Mouse (Mus musculus): Measurements from ENCODE around the gene Nf2.

The Nf2 gene

DNA sequence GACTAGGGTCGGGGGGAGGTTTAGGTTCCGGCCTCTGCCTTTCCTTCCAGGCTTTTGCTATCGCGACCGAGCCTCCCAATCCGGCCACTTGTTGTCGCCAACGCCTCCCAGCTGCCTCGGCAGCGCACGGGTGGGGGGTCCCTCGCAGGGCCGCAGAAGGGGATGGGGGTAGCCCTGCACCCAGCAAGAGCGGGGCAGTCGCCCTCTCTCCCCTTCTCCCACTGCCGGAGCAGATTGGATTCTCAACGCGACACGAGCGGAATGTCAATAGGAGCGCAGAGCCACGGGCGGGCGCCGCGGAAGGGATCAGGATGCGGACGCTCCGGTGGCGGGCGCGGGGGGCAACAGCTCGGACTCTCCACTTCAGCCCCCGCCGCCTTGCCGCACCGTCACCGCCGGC, 103.4 kb downstream of the Nf2 start:
- DNase-seq (ENCODE audit: low spot score): no peak

GRCm38 (mm10) chr11:4744691-4745090, 104.6 kb downstream of the Nf2 start:
- DNase-seq (ENCODE audit: low spot score): no peak

GRCm38 (mm10) chr11:4740785-4741184, 108.6 kb downstream of the Nf2 start:
- no peak for DNase-seq (ENCODE audit: low spot score)

DNA sequence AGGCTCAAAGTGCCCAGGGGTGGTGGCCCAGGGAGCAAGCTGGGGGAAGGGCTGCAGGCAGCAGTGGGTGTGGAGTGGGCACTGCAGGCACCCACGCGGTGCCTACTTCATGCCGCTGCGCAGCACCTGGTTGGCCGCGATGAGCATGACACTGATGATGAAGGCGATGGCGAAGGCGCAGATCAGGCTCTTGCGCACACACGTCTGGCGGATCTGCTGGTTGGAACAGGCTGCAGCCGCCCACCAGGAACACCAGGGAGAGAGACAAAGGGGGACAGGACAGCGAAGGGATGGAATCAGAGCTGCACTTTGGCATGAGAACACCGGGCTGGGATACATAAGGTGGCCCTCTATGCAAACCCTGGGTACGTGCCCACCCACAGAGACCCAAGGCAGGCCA, 110.6 kb downstream of the Nf2 start:
- no peak for DNase-seq (ENCODE audit: low spot score)

DNA sequence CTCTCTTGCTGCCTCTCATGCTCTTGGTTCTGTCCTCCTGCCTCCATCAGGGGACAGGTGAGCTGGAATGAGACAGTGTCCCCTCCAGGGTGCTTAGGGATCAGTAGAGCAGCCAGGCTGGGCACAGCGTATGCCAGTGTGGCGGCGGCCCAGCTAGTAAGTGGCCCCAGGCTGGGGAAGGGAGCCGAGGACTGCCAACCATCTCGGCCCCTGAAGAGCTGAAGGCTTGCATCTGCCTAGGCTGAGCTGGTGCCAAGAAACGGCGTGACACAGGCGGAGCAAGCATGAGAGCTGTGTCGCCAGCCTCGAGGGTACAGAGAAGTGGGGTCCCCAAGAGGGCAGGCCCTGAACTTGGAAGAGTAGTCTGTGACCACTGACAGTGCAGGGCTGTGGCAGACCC, 111.7 kb downstream of the Nf2 start:
- DNase-seq (ENCODE audit: low spot score): no peak

DNA sequence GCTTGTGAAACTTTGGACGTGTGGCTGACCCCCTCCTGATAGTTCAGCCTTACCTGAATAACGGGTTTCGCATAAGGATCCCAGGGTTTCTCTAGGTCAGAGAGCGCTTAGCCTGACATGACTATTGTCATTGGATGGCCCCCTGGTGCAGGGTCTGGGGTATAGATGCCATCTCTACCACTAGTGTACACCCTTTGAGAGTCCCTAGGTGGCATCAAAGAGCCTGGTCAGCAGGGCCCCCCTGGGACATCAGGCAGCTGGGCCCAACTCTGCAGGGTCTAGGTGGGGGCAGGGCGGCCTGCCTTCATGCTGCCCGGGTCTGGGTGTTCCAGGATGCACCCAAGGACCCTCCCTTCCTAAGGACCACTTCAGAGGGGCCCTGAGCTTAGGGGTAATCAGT, 113.0 kb downstream of the Nf2 start:
- DNase-seq (ENCODE audit: low spot score): no peak

DNA sequence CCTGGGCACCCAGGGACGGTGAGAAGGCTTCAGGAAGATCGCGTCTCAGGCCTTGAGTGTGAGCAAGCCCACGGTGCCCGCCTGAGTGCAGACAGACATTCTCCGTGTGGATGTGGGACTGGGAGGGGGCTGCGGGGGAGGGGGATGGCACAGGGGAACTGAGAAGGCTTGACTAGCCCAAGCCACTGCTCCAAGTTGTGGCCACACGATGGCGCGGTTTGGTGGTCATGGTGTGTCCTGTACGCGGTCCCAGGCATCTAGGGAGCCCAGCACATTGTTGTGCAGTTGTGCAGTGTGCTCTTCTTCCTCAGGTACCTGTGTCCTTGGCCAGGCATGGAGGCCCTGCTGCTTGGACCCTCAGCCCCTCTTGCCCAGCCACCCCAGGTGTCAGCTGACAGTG, 115.2 kb downstream of the Nf2 start:
- no peak for DNase-seq (ENCODE audit: low spot score)

- DNase-seq (ENCODE audit: low spot score): no peak
Measured at GRCm38 (mm10) chr11:4731781-4732180, 117.6 kb downstream of the Nf2 start.

DNA sequence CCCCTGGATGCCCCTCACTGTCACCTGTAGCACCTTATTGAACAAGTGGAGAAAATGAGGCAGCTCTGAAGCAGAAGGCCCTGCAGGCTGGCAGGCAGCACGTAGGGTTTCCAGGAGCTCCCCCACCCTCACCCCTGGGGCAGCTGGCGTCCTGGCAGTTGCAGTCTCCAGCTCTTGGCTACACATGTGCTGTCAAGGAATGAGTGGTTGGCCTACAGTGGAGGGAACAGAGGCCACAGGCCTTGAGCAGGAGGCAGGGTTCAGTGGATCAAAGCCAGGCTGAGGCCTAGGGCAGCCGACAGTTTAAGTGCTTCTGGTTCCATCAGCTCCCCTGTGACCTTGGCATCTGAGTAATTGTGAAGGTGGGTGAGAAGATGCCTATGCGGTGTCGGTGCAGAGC, 118.4 kb downstream of the Nf2 start:
- no peak for DNase-seq (ENCODE audit: low spot score)

GRCm38 (mm10) chr11:4730096-4730495, 119.2 kb downstream of the Nf2 start:
- no peak for DNase-seq (ENCODE audit: low spot score)

DNA sequence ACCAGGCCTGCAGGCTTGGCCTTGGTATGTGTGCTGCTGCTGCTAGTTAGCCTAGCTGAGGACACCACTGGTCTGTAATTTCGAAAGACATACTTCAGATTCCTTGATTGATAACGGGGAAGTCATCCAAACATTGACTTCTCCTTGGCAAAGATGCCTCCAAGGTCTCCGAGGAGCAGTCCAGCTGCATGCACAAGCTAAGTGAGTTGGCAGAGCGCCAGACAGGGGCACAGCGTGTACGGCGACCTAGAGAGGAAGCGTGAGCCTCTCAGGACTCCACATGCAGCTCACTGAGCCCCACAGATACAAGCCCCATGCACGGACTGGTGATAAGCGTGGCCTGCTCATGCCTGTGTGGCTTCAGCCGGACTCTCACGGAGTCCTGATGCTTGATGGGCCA, 119.7 kb downstream of the Nf2 start:
- DNase-seq (ENCODE audit: low spot score): peak; percentile 81

DNA sequence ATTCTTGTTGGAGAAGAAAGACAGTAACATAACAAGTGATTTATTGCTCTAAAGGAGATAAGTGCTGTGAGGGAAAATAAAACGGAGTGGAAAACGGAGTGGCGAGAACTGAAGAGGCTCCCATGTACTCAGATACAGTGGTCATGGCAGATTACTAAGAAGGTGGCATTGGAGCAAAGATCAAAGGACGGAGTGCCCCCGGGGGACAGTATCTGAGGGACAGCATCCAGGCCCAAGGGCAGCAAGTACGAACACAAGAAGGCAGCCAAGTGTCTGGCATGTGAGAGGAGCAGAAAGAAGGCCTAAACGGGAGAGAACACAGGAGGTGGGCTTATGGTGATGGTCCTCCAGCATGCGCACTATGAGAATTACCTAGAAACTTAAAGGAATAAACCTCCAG, 127.6 kb downstream of the Nf2 start:
- no peak for DNase-seq (ENCODE audit: low spot score)

GRCm38 (mm10) chr11:4720900-4721580, 128.3 kb downstream of the Nf2 start:
- no peak for DNase-seq (ENCODE audit: low spot score)

DNA sequence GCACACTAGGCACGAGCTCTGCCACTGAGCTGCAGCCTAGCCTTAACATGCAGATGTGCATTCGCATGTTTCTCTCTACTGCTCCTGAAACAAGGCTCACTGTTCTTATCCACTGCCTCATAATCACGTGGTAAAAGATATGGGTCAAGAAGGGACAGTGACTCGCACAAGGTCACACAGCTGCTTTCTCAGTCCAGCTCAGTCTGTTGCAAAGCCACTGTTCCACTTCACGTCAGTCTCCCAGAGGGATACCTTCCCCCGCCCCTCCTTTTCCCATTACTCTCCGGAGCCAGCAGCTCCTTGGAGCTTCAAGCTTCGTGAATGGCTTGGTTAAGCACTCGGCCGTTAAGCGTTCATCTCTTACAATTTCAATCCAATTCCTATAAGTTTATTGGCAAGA, 128.9 kb downstream of the Nf2 start:
- DNase-seq (ENCODE audit: low spot score): no peak

DNA sequence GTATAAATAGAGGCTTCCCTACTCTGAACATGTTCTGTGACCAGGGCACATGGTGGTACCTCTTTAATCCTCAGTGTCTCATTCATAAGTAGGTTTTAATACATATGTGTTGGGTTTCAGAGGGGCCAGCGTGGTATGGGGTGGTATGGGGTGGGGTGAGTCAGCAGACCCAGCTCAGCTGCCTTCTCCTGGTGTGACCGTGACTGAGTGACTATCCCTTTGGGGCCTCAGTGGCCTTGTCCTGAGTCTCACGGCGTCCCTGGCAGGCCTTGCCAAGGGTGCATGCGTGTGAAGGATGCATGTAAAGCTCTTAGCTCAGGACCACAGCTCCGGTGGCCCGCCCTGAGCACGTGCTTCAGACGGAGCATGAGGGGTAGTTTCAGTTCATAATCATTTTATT, 129.4 kb downstream of the Nf2 start:
- DNase-seq (ENCODE audit: low spot score): no peak

DNA sequence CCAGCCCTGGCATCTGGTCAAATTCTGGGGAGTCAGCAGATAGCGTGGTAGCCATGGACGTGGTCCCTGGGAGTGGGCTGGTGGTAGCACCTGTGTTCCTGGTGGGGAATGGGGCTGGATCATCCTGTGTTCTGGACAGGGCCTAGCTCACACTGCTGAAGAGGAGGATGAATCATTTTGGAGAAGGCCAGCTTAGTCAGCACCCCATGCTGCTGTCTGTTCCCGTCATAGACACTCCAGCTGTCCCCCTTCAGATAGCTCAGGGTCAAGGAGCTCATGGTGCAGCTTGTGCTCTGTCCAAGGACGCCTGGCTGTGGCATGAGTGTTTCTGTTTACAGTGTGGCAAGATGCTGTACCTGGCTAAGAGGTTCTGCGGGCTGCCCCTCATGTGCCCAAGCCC, 130.8 kb downstream of the Nf2 start:
- DNase-seq (ENCODE audit: low spot score): peak; percentile 48

GRCm38 (mm10) chr11:4716530-4717236, 132.7 kb downstream of the Nf2 start:
- no peak for DNase-seq (ENCODE audit: low spot score)

Data from testis, postnatal 10 days (tissue).